In the genomic region with DNA sequence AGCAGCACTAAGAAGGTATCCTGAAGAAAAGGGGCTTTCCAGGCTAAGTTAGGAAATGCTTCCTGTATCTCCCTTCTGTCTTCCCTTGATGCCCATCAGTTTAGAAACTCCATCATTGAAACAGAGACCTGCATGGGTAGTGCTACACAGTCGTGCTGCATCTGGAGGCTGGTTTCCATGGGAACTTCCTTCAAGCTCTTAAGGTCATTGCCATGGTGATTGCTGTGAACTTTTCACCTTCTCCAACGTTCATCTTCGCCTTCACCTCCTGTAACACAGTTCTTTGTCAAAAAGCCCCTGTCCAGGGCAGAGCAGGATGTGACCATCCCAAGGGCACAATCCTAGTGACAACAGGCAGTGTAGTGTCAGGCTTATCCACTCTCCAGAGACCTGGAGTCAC, we compare ENCODE assay signal across 20 mouse cellular contexts.
DNase-seq lines count a peak whose midpoint lies in the region; ATAC-seq and TF ChIP-seq lines count a peak whose summit lies in the region.
"Had no signal": no experiment of that assay in that cellular context is flagged by ENCODE, and none has a peak within 500 bp of the region (broad histone marks: within the 10 kb centered on the region; RNA-seq: fewer than 3 reads in every experiment).

No protein-coding gene starts in this region.

- H3K4me1 ChIP-seq in hindbrain, embryonic 10.5 days (replicated peaks) = peaks cover 20% of the 10 kb centered on the region
- 0 out of 2 replicates have a peak, but pooled peaks cover 2% of the 10 kb centered on the region for H3K4me1 ChIP-seq in hindbrain, embryonic 14.5 days (replicated peaks; ENCODE audit: control insufficient read depth, insufficient read depth, low read length)
- H3K4me1 ChIP-seq in CH12.LX (ENCODE audit: control insufficient read depth in 1 of 2, insufficient read depth in 2 of 2) = peaks cover 5 to 78% of the 10 kb centered on the region in 2 experiments; a peak in 3 of 4 replicates
- H3K4me1 ChIP-seq: hindbrain, embryonic 15.5 days had no signal

- TF ChIP-seq POLR2A in CH12.LX (IDR thresholded peaks at IDR 0.05; ENCODE audit: low read depth, low read length) = no peak

- TF ChIP-seq RAD21 in CH12.LX (IDR thresholded peaks at IDR 0.05; ENCODE audit: low read depth, low read length) = no peak

- intact Hi-C loops in heart, postnatal 36 days (cut with DNase I) = no loop called here

- no peaks in the 10 kb centered on the region for H3K36me3 ChIP-seq in hindbrain, embryonic 10.5 days
- peaks cover 5% of the 10 kb centered on the region; the same call in 1 of the 2 replicates for H3K36me3 ChIP-seq in hindbrain, embryonic 14.5 days (replicated peaks; ENCODE audit: control insufficient read depth, insufficient read depth)
- no peaks in the 10 kb centered on the region for H3K36me3 ChIP-seq in CH12.LX (replicated peaks in 1 of 2; ENCODE audit: control insufficient read depth in 1 of 2, insufficient read depth in 1 of 2, low read length in 1 of 2)
- H3K36me3 ChIP-seq: forebrain, embryonic 12.5 days; heart, embryonic 10.5 days; hindbrain, embryonic 15.5 days; midbrain, embryonic 13.5 days had no signal

- TF ChIP-seq EP300 in CH12.LX (IDR thresholded peaks at IDR 0.05; ENCODE audit: low read length) = no peak

- no peak overlapping the region for H3K9ac ChIP-seq in hindbrain, embryonic 14.5 days
- H3K9ac ChIP-seq in CH12.LX (ENCODE audit: insufficient read depth, low read depth) = no peak overlapping the region
- H3K9ac ChIP-seq: forebrain, embryonic 12.5 days; hindbrain, embryonic 15.5 days; midbrain, embryonic 13.5 days had no signal

- dilution Hi-C loops in CH12.LX (cut with MboI; ENCODE audit: extremely low pct_ligation_motif_present, extremely low pct_unique_long_range_greater_than_20kb, low sequenced_read_pairs) = no loop called here

- H3K9me3 ChIP-seq in hindbrain, embryonic 10.5 days = no peaks in the 10 kb centered on the region
- no peaks in the 10 kb centered on the region for H3K9me3 ChIP-seq in hindbrain, embryonic 14.5 days (ENCODE audit: control insufficient read depth, low read length)
- H3K9me3 ChIP-seq in CH12.LX (replicated peaks; ENCODE audit: low read length) = peaks cover 6% of the 10 kb centered on the region
- H3K9me3 ChIP-seq: forebrain, embryonic 12.5 days; heart, embryonic 10.5 days; hindbrain, embryonic 15.5 days; midbrain, embryonic 13.5 days had no signal

- H3K4me2 ChIP-seq in hindbrain, embryonic 14.5 days (replicated peaks) = no peak overlapping the region
- no peak overlapping the region for H3K4me2 ChIP-seq in CH12.LX (ENCODE audit: insufficient read depth, low read depth, poor library complexity, severe bottlenecking)
- H3K4me2 ChIP-seq: forebrain, embryonic 12.5 days; hindbrain, embryonic 15.5 days; midbrain, embryonic 13.5 days had no signal

- no peak for ATAC-seq in hindbrain, embryonic 14.5 days (ENCODE audit: low FRiP score)
- ATAC-seq: intestine, postnatal 0 days; lung, postnatal 0 days; midbrain, embryonic 13.5 days had no signal

- no peaks in the 10 kb centered on the region for H3K27me3 ChIP-seq in hindbrain, embryonic 10.5 days (ENCODE audit: insufficient read depth, poor library complexity, severe bottlenecking)
- H3K27me3 ChIP-seq in hindbrain, embryonic 14.5 days (ENCODE audit: control insufficient read depth, insufficient read depth, low read length) = no peaks in the 10 kb centered on the region
- H3K27me3 ChIP-seq in CH12.LX (replicated peaks) = no peaks in the 10 kb centered on the region
- H3K27me3 ChIP-seq: forebrain, embryonic 12.5 days; hindbrain, embryonic 15.5 days; midbrain, embryonic 13.5 days had no signal

- H3K79me2 ChIP-seq in CH12.LX (replicated peaks; ENCODE audit: control insufficient read depth, extremely low read depth, insufficient read depth, poor library complexity, severe bottlenecking) = no peaks in the 10 kb centered on the region

- WGBS in hindbrain, embryonic 10.5 days = 19% methylated on average over 3 of the region's 3 CpGs
- WGBS in hindbrain, embryonic 14.5 days = 18% methylated on average over 3 of the region's 3 CpGs

- DNase-seq in hindbrain, embryonic 10.5 days (ENCODE audit: low spot score) = peak; percentile 8
- DNase-seq in hindbrain, embryonic 14.5 days (ENCODE audit: low spot score) = no peak
- peak; percentile 43 for DNase-seq in CH12.LX (ENCODE audit: extremely low read depth)
- DNase-seq in embryo, embryonic 10.5 days (ENCODE audit: low spot score) = peak; percentile 82
- DNase-seq in mesoderm, embryonic 11.5 days (ENCODE audit: low read depth, low spot score) = peak; percentile 69
- no peak for DNase-seq in heart, postnatal 36 days
- no peak for DNase-seq in yolk sac, embryonic 10.5 days (ENCODE audit: low spot score)
- DNase-seq in spleen, adult 12 weeks (ENCODE audit: low spot score) = no peak
- DNase-seq: cerebellum, adult 9-11 months; gastrocnemius, postnatal 36 days; kidney, postnatal 10 days; left cerebral cortex, postnatal 4 days; liver; thymus, postnatal 36 days had no signal

- TF ChIP-seq CTCF in CH12.LX (conservative IDR thresholded peaks at IDR 0.05 in 1 of 2, IDR thresholded peaks at IDR 0.05 in 1 of 2; ENCODE audit: low read depth in 2 of 2, low read length in 2 of 2) = no peak

- no peak overlapping the region for H3K27ac ChIP-seq in hindbrain, embryonic 10.5 days
- H3K27ac ChIP-seq in hindbrain, embryonic 14.5 days = no peak overlapping the region
- no peak overlapping the region for H3K27ac ChIP-seq in CH12.LX (ENCODE audit: insufficient read depth, low read depth)
- H3K27ac ChIP-seq: forebrain, embryonic 12.5 days; heart, embryonic 10.5 days; hindbrain, embryonic 15.5 days had no signal

- no peak overlapping the region for H3K4me3 ChIP-seq in hindbrain, embryonic 10.5 days
- H3K4me3 ChIP-seq in hindbrain, embryonic 14.5 days (replicated peaks; ENCODE audit: low read length) = no peak overlapping the region
- H3K4me3 ChIP-seq in CH12.LX (replicated peaks in 1 of 3; ENCODE audit: low read depth in 2 of 3, low read length in 2 of 3, poor library complexity in 1 of 3) = no peak overlapping the region
- H3K4me3 ChIP-seq: forebrain, embryonic 12.5 days; heart, embryonic 10.5 days; hindbrain, embryonic 15.5 days; midbrain, embryonic 13.5 days had no signal

- in situ Hi-C loops in CH12.LX (cut with MboI; ENCODE audit: low pct_ligation_motif_present, low pct_unique_long_range_greater_than_20kb, low sequenced_read_pairs) = no loop called here

TF ChIP-seq in CH12.LX, 34 proteins besides CTCF, POLR2A, EP300 and RAD21:
- TF ChIP-seq NRF1 (IDR thresholded peaks at IDR 0.05; ENCODE audit: low read depth, low read length) (no peak), MEF2A (IDR thresholded peaks at IDR 0.05; ENCODE audit: borderline replicate concordance, low read depth, low read length) (no peak), E2F4 (IDR thresholded peaks at IDR 0.05; ENCODE audit: insufficient replicate concordance, low read depth, low read length) (no peak), MAX (IDR thresholded peaks at IDR 0.05; ENCODE audit: low read length) (no peak), ETS1 (conservative IDR thresholded peaks at IDR 0.05; ENCODE audit: low read depth, low read length) (no peak), ZC3H11A (IDR thresholded peaks at IDR 0.05; ENCODE audit: low read depth, low read length) (no peak), MAFK (IDR thresholded peaks at IDR 0.05; ENCODE audit: insufficient replicate concordance, low read length) (no peak), JUN (IDR thresholded peaks at IDR 0.05; ENCODE audit: insufficient read depth, low read depth, low read length) (no peak), GABPA (IDR thresholded peaks at IDR 0.05; ENCODE audit: insufficient replicate concordance, low read depth, low read length) (no peak), JUND (conservative IDR thresholded peaks at IDR 0.05; ENCODE audit: low read depth, low read length) (no peak), NELFE (IDR thresholded peaks at IDR 0.05; ENCODE audit: low read depth, low read length) (no peak), BHLHE40 (IDR thresholded peaks at IDR 0.05; ENCODE audit: low read depth, low read length) (no peak), MAZ (IDR thresholded peaks at IDR 0.05; ENCODE audit: low read depth, low read length) (no peak)
TF ChIP-seq in CH12.LX: peak in this region for 0.

Comparison
In these comparisons a context has a peak if more than half of its experiments do, and no peak if none do; other contexts are left out.
1. DNase-seq: peak in hindbrain, embryonic 10.5 days (single experiment), CH12.LX (single experiment), embryo, embryonic 10.5 days (single experiment) and mesoderm, embryonic 11.5 days (single experiment); none in hindbrain, embryonic 14.5 days (single experiment), heart, postnatal 36 days (0 of 2), yolk sac, embryonic 10.5 days (single experiment) and spleen, adult 12 weeks (single experiment).